Mouse (Mus musculus): Measurements from ENCODE around the gene Notum. TPM values are rescaled to one million over a fixed set of nuclear protein-coding genes. Genes with fewer than 3 reads are reported as not detected.

The Notum gene
- total RNA-seq, 2 experiments from 2014 or later = not detected

GRCm38 (mm10) chr11:120618619-120619535, 42.1 kb downstream of the Notum start:
- ATAC-seq (replicated peaks; ENCODE audit: poor library complexity) = no peak

- ATAC-seq (replicated peaks; ENCODE audit: poor library complexity) = peak; percentile 96
Measured at GRCm38 (mm10) chr11:120617519-120618112, 43.4 kb downstream of the Notum start, which contains the start of gene Pcyt2. Gene Pcyt2 (minus strand): TSS chr11:120617936.

- no peak for ATAC-seq (replicated peaks; ENCODE audit: poor library complexity)
Measured at GRCm38 (mm10) chr11:120616617-120617294, 44.2 kb downstream of the Notum start.

DNA sequence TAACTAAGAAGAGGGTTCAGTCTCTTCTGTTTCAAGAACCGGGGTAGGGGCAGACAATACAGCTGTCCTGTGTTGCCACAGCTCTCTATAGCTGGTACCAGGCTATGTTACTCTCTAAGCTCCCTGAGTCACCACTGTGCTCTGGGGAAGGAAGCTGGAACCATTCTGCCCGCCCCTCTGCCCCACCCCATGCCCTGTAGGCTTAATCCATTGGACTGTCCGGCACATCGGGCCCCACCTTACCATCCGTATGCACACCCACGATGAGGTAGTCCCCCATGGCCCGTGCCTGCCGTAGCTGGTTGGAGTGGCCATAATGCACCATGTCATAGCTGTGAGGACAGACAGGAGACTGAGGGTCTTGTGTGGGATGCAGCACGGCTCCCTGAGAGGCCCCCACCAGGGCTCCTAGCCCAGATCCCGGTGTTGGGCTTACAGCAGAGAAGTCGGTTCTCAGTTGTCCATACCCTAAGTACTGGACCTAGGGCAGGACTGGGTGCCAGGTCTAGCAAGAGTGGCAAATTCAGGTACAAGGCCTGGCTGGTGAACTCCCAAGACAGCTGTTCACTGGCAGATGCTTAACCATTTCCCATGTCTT, 45.3 kb downstream of the Notum start:
- ATAC-seq (replicated peaks; ENCODE audit: poor library complexity) = no peak

- no peak for ATAC-seq (replicated peaks; ENCODE audit: poor library complexity)
Measured at GRCm38 (mm10) chr11:120615167-120615566, 45.8 kb downstream of the Notum start.

GRCm38 (mm10) chr11:120613976-120614375, 47.0 kb downstream of the Notum start:
- ATAC-seq (replicated peaks; ENCODE audit: poor library complexity) = no peak

DNA sequence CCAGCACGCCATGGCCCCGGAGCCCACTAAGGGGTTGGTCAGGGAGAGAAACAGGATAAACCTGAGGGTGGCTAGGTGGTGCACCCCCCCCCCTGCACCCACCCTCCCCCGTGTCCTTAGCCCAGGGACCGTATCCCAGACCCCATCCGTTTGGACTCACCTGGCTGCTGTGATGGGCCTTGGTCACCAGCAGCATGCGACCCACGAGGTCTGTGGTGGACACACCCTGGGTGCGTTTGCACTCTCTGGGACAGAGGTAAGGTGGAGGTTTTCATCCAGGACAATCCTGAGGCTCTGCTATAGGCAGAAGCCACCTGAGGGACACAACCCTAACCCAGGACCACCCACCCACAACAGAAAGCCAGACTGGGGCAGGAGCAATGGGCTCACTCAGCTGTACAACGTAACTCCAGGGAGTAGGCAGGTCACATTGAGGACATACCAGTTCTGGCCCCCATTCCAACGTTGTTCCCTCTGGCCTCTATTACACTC, 47.4 kb downstream of the Notum start:
- ATAC-seq (replicated peaks; ENCODE audit: poor library complexity) = no peak

GRCm38 (mm10) chr11:120612763-120613162, 48.2 kb downstream of the Notum start:
- peak; percentile 80 for ATAC-seq (replicated peaks; ENCODE audit: poor library complexity)

DNA sequence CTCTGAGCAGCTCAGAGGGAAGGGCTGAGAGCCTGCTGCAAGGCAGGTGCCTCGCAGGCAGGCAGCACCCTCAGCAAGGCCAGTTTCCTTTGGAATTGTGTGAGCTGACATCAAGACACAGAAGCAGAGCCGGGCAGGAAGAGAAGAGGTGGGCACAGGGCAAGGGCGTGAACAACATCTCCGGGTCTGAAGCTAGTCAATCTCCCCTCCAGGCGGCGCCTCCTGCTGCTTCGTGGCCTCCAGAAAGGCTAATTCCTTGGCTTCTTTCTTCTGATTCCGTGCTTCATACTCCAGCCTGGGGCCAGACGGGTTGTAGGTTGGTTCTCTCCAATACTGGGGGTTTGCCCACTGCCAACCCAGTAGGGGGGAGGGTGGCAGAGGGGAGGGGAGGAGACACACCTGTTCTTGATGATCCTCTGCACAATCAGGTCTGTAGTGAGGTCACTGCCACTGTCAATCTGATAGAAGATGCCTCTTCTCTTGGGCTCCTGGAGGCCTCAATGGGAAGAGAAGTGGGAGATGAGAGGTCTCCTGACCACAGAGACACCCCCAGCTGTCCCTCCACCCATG, 50.4 kb downstream of the Notum start:
- ATAC-seq (replicated peaks; ENCODE audit: poor library complexity) = no peak

GRCm38 (mm10) chr11:120609250-120609649, 51.7 kb downstream of the Notum start:
- peak; percentile 42; the same call in 1 of the 2 replicates for ATAC-seq (replicated peaks; ENCODE audit: poor library complexity)

DNA sequence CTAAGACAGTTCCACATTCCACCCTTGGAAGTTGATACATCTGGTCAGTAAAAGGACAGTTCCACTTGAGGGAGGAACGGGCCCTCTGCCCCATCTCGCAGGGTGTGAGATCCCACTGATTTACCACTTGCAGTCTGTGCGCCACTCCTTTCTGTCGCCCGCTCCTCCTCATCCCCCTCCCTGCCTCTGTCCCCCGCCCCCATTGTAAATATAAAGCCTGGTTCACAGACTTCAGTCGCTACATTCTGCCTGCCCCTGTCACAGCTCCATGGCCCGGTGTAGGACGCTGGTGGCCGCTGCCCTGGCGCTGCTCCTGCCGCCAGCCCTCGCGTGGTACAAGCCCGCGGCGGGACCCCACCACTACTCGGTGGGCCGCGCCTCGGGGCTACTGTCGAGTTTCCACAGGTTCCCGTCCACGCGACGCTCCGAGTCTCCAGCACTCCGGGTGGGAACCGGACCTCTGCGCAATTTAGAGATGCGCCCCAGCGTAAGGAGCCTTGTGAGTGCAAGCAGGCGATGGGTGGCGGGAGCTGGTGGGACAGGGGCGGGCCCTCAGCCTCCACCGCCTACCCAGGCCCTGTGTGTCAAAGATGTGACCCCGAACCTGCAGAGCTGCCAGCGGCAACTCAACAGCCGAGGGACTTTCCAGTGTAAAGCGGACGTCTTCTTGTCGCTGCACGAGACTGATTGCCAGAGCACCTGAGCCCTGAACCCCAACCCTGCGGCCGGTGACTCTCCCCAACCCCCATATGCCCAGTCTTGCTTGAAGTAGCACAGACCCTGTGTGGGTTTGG, 52.5 kb downstream of the Notum start, which contains the start of gene Npb:
TSS of gene Npb (plus strand) at position 237 of the 794 bp plus-strand sequence.
- no peak for ATAC-seq (replicated peaks; ENCODE audit: poor library complexity)

DNA sequence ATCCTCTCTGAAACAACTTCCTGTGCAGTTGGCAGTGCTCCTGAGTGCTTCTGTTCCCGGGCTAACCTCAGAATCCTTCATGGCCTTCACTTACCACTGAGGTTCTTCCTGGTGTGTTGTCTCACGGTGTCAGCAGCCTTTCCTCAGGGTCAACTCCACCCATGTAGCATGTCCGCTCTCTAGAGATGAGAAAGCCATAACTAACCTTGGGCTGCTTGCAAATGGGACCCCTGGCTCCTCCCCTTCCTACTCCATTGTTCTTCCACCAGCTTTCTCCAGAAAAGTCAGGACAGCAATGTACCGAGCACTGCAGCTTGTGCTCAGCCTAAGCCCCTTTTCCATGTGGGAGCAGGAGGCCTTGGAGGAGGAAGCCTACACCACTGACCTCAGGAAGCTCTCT, 54.2 kb downstream of the Notum start:
- ATAC-seq (replicated peaks; ENCODE audit: poor library complexity) = no peak

- no peak for ATAC-seq (replicated peaks; ENCODE audit: poor library complexity)
Measured at GRCm38 (mm10) chr11:120605667-120606066, 55.3 kb downstream of the Notum start.

Other genes starting within 250 kb of the Notum start
Only the 30 nearest of the 32 such genes appear.
- gene Pde6g, start 207.7 kb downstream of the Notum start, total RNA-seq (2015) = 0.27 and 0.32 TPM in 2 replicates
- not detected in 2 replicates for gene Pde6g, start 207.7 kb downstream of the Notum start, total RNA-seq (2017)
- 10.4 and 10.7 TPM in 2 replicates for gene Oxld1, start 203.1 kb downstream of the Notum start, total RNA-seq (2015)
- 9.7 and 14.8 TPM in 2 replicates for gene Oxld1, start 203.1 kb downstream of the Notum start, total RNA-seq (2017)
- gene Ccdc137, start 203.1 kb downstream of the Notum start, total RNA-seq (2015) = 24.9 and 27.2 TPM in 2 replicates
- gene Ccdc137, start 203.1 kb downstream of the Notum start, total RNA-seq (2017) = 57.1 and 58.3 TPM in 2 replicates
- gene Arl16, start 193.6 kb downstream of the Notum start, total RNA-seq (2015) = 13.8 and 19.8 TPM in 2 replicates
- 18.8 and 20.2 TPM in 2 replicates for gene Arl16, start 193.6 kb downstream of the Notum start, total RNA-seq (2017)
- gene Mrpl12, start 176.6 kb downstream of the Notum start, total RNA-seq (2015) = 107 and 121 TPM in 2 replicates
- 136 and 142 TPM in 2 replicates for gene Mrpl12, start 176.6 kb downstream of the Notum start, total RNA-seq (2017)
- 11.9 and 14.4 TPM in 2 replicates for gene Slc25a10, start 169.3 kb downstream of the Notum start, total RNA-seq (2015)
- 16.2 and 19.7 TPM in 2 replicates for gene Slc25a10, start 169.3 kb downstream of the Notum start, total RNA-seq (2017)
- gene Gcgr, start 130.5 kb downstream of the Notum start, total RNA-seq (2015) = not detected in 2 replicates
- gene Gcgr, start 130.5 kb downstream of the Notum start, total RNA-seq (2017) = not detected in 2 replicates
- gene Mcrip1, start 111.4 kb downstream of the Notum start, total RNA-seq (2015) = 71.6 and 75.3 TPM in 2 replicates
- 24.2 and 25.8 TPM in 2 replicates for gene Mcrip1, start 111.4 kb downstream of the Notum start, total RNA-seq (2017)
- gene Ppp1r27, start 110.0 kb downstream of the Notum start, total RNA-seq (2015) = not detected in 2 replicates
- gene Ppp1r27, start 110.0 kb downstream of the Notum start, total RNA-seq (2017) = 1.3 TPM in 1 of 2 replicates, not detected in the other
- gene P4hb, start 87.9 kb downstream of the Notum start, total RNA-seq (2015) = 669 and 748 TPM in 2 replicates
- gene P4hb, start 87.9 kb downstream of the Notum start, total RNA-seq (2017) = 1,254 and 1,320 TPM in 2 replicates
- gene Arhgdia, start 79.6 kb downstream of the Notum start, total RNA-seq (2015) = 401 and 420 TPM in 2 replicates
- 177 and 193 TPM in 2 replicates for gene Arhgdia, start 79.6 kb downstream of the Notum start, total RNA-seq (2017)
- 197 and 227 TPM in 2 replicates for gene Alyref, start 62.8 kb downstream of the Notum start, total RNA-seq (2015)
- gene Alyref, start 62.8 kb downstream of the Notum start, total RNA-seq (2017) = 266 and 298 TPM in 2 replicates
- 66.2 and 67.6 TPM in 2 replicates for gene Anapc11, start 62.8 kb downstream of the Notum start, total RNA-seq (2015)
- gene Anapc11, start 62.8 kb downstream of the Notum start, total RNA-seq (2017) = 22.9 and 25.7 TPM in 2 replicates
- 0.59 TPM in 1 of 2 replicates, not detected in the other for gene Npb, start 52.7 kb downstream of the Notum start, total RNA-seq (2015)
- gene Npb, start 52.7 kb downstream of the Notum start, total RNA-seq (2017) = not detected in 2 replicates
- gene Pcyt2, start 43.2 kb downstream of the Notum start, total RNA-seq (2015) = 15.9 and 20.2 TPM in 2 replicates
- 23.8 and 24.5 TPM in 2 replicates for gene Pcyt2, start 43.2 kb downstream of the Notum start, total RNA-seq (2017)
- gene Sirt7, start 35.9 kb downstream of the Notum start, total RNA-seq (2015) = 22.9 and 24.2 TPM in 2 replicates
- 60.4 and 63.4 TPM in 2 replicates for gene Sirt7, start 35.9 kb downstream of the Notum start, total RNA-seq (2017)
- gene Mafg, start 27.6 kb downstream of the Notum start, total RNA-seq (2015) = 15.0 and 16.4 TPM in 2 replicates
- gene Mafg, start 27.6 kb downstream of the Notum start, total RNA-seq (2017) = 24.2 and 29.5 TPM in 2 replicates
- gene Pycr1, start 17.4 kb downstream of the Notum start, total RNA-seq (2015) = 9.8 and 10.3 TPM in 2 replicates
- 5.1 and 6.2 TPM in 2 replicates for gene Pycr1, start 17.4 kb downstream of the Notum start, total RNA-seq (2017)
- 1.3 and 1.5 TPM in 2 replicates for gene Myadml2, start 13.0 kb downstream of the Notum start, total RNA-seq (2015)
- 4.0 TPM in 1 of 2 replicates, not detected in the other for gene Myadml2, start 13.0 kb downstream of the Notum start, total RNA-seq (2017)
- 39.6 and 54.6 TPM in 2 replicates for gene Aspscr1, start 11.8 kb upstream of the Notum start, total RNA-seq (2015)
- 33.7 and 46.6 TPM in 2 replicates for gene Aspscr1, start 11.8 kb upstream of the Notum start, total RNA-seq (2017)
- 116 and 136 TPM in 2 replicates for gene Cenpx, start 52.6 kb upstream of the Notum start, total RNA-seq (2015)
- gene Cenpx, start 52.6 kb upstream of the Notum start, total RNA-seq (2017) = 100 and 106 TPM in 2 replicates
- gene Lrrc45, start 52.8 kb upstream of the Notum start, total RNA-seq (2015) = 10.6 and 11.0 TPM in 2 replicates
- gene Lrrc45, start 52.8 kb upstream of the Notum start, total RNA-seq (2017) = 37.6 and 42.3 TPM in 2 replicates
- gene Rac3, start 60.3 kb upstream of the Notum start, total RNA-seq (2015) = 0.44 and 0.76 TPM in 2 replicates
- gene Rac3, start 60.3 kb upstream of the Notum start, total RNA-seq (2017) = 0.25 TPM in 1 of 2 replicates, not detected in the other
- 16.3 and 18.7 TPM in 2 replicates for gene Dcxr, start 66.1 kb upstream of the Notum start, total RNA-seq (2015)
- gene Dcxr, start 66.1 kb upstream of the Notum start, total RNA-seq (2017) = 16.5 and 17.1 TPM in 2 replicates
- not detected in 2 replicates for gene Cbr2, start 70.9 kb upstream of the Notum start, total RNA-seq (2015)
- gene Cbr2, start 70.9 kb upstream of the Notum start, total RNA-seq (2017) = 1.3 TPM in 1 of 2 replicates, not detected in the other
- gene Hmga1b, start 101.6 kb upstream of the Notum start, total RNA-seq (2015) = 28.6 and 31.3 TPM in 2 replicates
- gene Hmga1b, start 101.6 kb upstream of the Notum start, total RNA-seq (2017) = 20.6 and 25.8 TPM in 2 replicates
- 11.6 and 12.2 TPM in 2 replicates for gene Rfng, start 123.0 kb upstream of the Notum start, total RNA-seq (2015)
- gene Rfng, start 123.0 kb upstream of the Notum start, total RNA-seq (2017) = 2.7 and 5.2 TPM in 2 replicates
- gene Gps1, start 123.1 kb upstream of the Notum start, total RNA-seq (2015) = 81.2 and 99.9 TPM in 2 replicates
- 90.0 and 93.4 TPM in 2 replicates for gene Gps1, start 123.1 kb upstream of the Notum start, total RNA-seq (2017)
- 65.0 and 77.7 TPM in 2 replicates for gene Dus1l, start 135.2 kb upstream of the Notum start, total RNA-seq (2015)
- gene Dus1l, start 135.2 kb upstream of the Notum start, total RNA-seq (2017) = 53.8 and 60.4 TPM in 2 replicates
- 44.3 and 66.8 TPM in 2 replicates for gene Fasn, start 163.4 kb upstream of the Notum start, total RNA-seq (2015)
- 32.9 and 36.1 TPM in 2 replicates for gene Fasn, start 163.4 kb upstream of the Notum start, total RNA-seq (2017)

Data from megakaryocyte progenitor cell, adult 5-6 weeks (primary cell).